9 mouse cellular contexts compared by ENCODE assay signal in genomic region chr11:87751491-87751966, GRCm38 (mm10). TPM values are rescaled to one million over a fixed set of nuclear protein-coding genes. Genes with fewer than 3 reads are reported as not detected.
DNase-seq lines count a peak whose midpoint lies in the region; ATAC-seq and TF ChIP-seq lines count a peak whose summit lies in the region.
"Had no signal": no experiment of that assay in that cellular context is flagged by ENCODE, and none has a peak within 500 bp of the region (broad histone marks: within the 10 kb centered on the region; RNA-seq: fewer than 3 reads in every experiment).

No protein-coding gene starts in this region.

- no peaks in the 10 kb centered on the region for H3K27me3 ChIP-seq in heart, embryonic 16.5 days (ENCODE audit: control insufficient read depth, insufficient read depth, low read length)
- no peaks in the 10 kb centered on the region for H3K27me3 ChIP-seq in thymus, adult 2 months (ENCODE audit: control insufficient read depth, insufficient read depth, low read length)
- H3K27me3 ChIP-seq in midbrain, postnatal 0 days (ENCODE audit: insufficient read depth, low read length): no peaks in the 10 kb centered on the region

- H3K4me3 ChIP-seq in heart, embryonic 16.5 days (ENCODE audit: low read length): peak overlapping the region; percentile 5; the same call in 1 of the 2 replicates
- H3K4me3 ChIP-seq in thymus, adult 2 months (ENCODE audit: control insufficient read depth, insufficient read depth, low read length): peak overlapping the region; percentile 61
- no peak overlapping the region for H3K4me3 ChIP-seq in midbrain, postnatal 0 days (ENCODE audit: low read depth, low read length)

- TF ChIP-seq POLR2A in thymus, adult 2 months (IDR thresholded peaks at IDR 0.05; ENCODE audit: control insufficient read depth, extremely low read depth, insufficient read depth, low read length, poor library complexity): peak; percentile 74

- peak overlapping the region; percentile 63 for H3K27ac ChIP-seq in heart, embryonic 16.5 days (ENCODE audit: low read length)
- H3K27ac ChIP-seq in thymus, adult 2 months (ENCODE audit: control insufficient read depth, insufficient read depth, low read length): peak overlapping the region; percentile 100
- no peak overlapping the region for H3K27ac ChIP-seq in midbrain, postnatal 0 days (ENCODE audit: low read depth, low read length)

- H3K4me2 ChIP-seq in heart, embryonic 16.5 days (ENCODE audit: low read depth, low read length): peak overlapping the region; percentile 33
- H3K4me2 ChIP-seq in midbrain, postnatal 0 days (ENCODE audit: low read depth, low read length, poor library complexity, severe bottlenecking): no peak overlapping the region

- H3K9me3 ChIP-seq in heart, embryonic 16.5 days (replicated peaks; ENCODE audit: control insufficient read depth, low read length): no peaks in the 10 kb centered on the region
- H3K9me3 ChIP-seq in midbrain, postnatal 0 days (ENCODE audit: low read length): no peaks in the 10 kb centered on the region

- no peak for TF ChIP-seq CTCF in thymus, adult 2 months (IDR thresholded peaks at IDR 0.05; ENCODE audit: borderline replicate concordance, control insufficient read depth, extremely low read depth, insufficient read depth, low read length, poor library complexity)
- TF ChIP-seq CTCF in midbrain, postnatal 0 days (IDR thresholded peaks at IDR 0.05): no peak

- no peaks in the 10 kb centered on the region for H3K4me1 ChIP-seq in heart, embryonic 16.5 days (ENCODE audit: control insufficient read depth, insufficient read depth, low read length)
- peaks cover 45% of the 10 kb centered on the region for H3K4me1 ChIP-seq in thymus, adult 2 months (replicated peaks; ENCODE audit: control insufficient read depth, insufficient read depth, low read length)
- H3K4me1 ChIP-seq in midbrain, postnatal 0 days (ENCODE audit: insufficient read depth, low read length): no peaks in the 10 kb centered on the region

- H3K9ac ChIP-seq in heart, embryonic 16.5 days (ENCODE audit: low read length): no peak overlapping the region
- H3K9ac ChIP-seq in midbrain, postnatal 0 days (replicated peaks; ENCODE audit: low read length, poor library complexity, severe bottlenecking): no peak overlapping the region

- intact Hi-C loops in heart, postnatal 10 days (cut with DNase I): no loop called here

- no peak for ATAC-seq in heart, embryonic 16.5 days (replicated peaks; ENCODE audit: extremely low read depth, insufficient read depth, low FRiP score)
- peak; percentile 7; the same call in 1 of the 2 replicates for ATAC-seq in common myeloid progenitor, adult 5-6 weeks (replicated peaks; ENCODE audit: low read depth, poor library complexity, severe bottlenecking)
- ATAC-seq in midbrain, postnatal 0 days (ENCODE audit: low FRiP score): no peak

- no peaks in the 10 kb centered on the region for H3K36me3 ChIP-seq in heart, embryonic 16.5 days (ENCODE audit: control insufficient read depth, insufficient read depth)
- H3K36me3 ChIP-seq in thymus, adult 2 months (ENCODE audit: control insufficient read depth, insufficient read depth, low read length): peaks cover 4% of the 10 kb centered on the region
- no peaks in the 10 kb centered on the region for H3K36me3 ChIP-seq in midbrain, postnatal 0 days (ENCODE audit: insufficient read depth, low read length)

- DNase-seq in heart, postnatal 10 days: no peak
- peak; percentile 27 for DNase-seq in lung, postnatal 10 days
- peak; percentile 86 for DNase-seq in thymus, adult 2 months
- DNase-seq in MN1 (ENCODE audit: low spot score): no peak
- no peak for DNase-seq in midbrain, postnatal 0 days (ENCODE audit: low spot score)
- no peak for DNase-seq in urinary bladder, postnatal 4 days (ENCODE audit: low spot score in 2 of 2)

- 42% methylated on average over 4 of the region's 4 CpGs for WGBS in heart, embryonic 16.5 days
- WGBS in thymus, adult 2 months: 3% methylated on average over 4 of the region's 4 CpGs
- 64% methylated on average over 4 of the region's 4 CpGs for WGBS in midbrain, postnatal 0 days

RNA-seq across cellular contexts. Expression of gene Tspoap1, which starts 8.8 kb away (rescaled TPM):
- polyA plus RNA-seq in heart, embryonic 16.5 days (2015; fragmentation: Nextera tagmentation; extraction: Ambion mirVana): 1.1 and 1.2 TPM in 2 replicates
- total RNA-seq in heart, postnatal 10 days (2021): under 1 TPM; 0.15 to 0.31 TPM
- 8.4 and 12.0 TPM in 2 replicates for total RNA-seq in common myeloid progenitor, adult 5-6 weeks (2017)
- polyA plus RNA-seq in thymus, adult 2 months (2012; rRNA removed): 25.3 and 27.9 TPM in 2 replicates
- 206 and 215 TPM in 2 replicates for total RNA-seq in midbrain, postnatal 0 days (2014; rRNA removed)
- 47.3 and 57.8 TPM in 2 replicates for polyA plus RNA-seq in midbrain, postnatal 0 days (2015; fragmentation: Nextera tagmentation; extraction: Ambion mirVana)

RNA-seq across cellular contexts. Expression of gene Supt4a, which starts 14.2 kb away (rescaled TPM):
- 100 and 111 TPM in 2 replicates for polyA plus RNA-seq in heart, embryonic 16.5 days (2015; fragmentation: Nextera tagmentation; extraction: Ambion mirVana)
- 10 to 100 TPM; 50.5 to 56.9 TPM for total RNA-seq in heart, postnatal 10 days (2021)
- 68.7 and 71.2 TPM in 2 replicates for total RNA-seq in common myeloid progenitor, adult 5-6 weeks (2017)
- 172 and 215 TPM in 2 replicates for polyA plus RNA-seq in thymus, adult 2 months (2012; rRNA removed)
- 47.8 and 55.4 TPM in 2 replicates for total RNA-seq in midbrain, postnatal 0 days (2014; rRNA removed)
- polyA plus RNA-seq in midbrain, postnatal 0 days (2015; fragmentation: Nextera tagmentation; extraction: Ambion mirVana): 122 and 128 TPM in 2 replicates

RNA-seq across cellular contexts. Expression of gene Mpo, which starts 41.9 kb away (rescaled TPM):
- 1.0 and 2.9 TPM in 2 replicates for polyA plus RNA-seq in heart, embryonic 16.5 days (2015; fragmentation: Nextera tagmentation; extraction: Ambion mirVana)
- not detected for total RNA-seq in heart, postnatal 10 days (2021)
- total RNA-seq in common myeloid progenitor, adult 5-6 weeks (2017): 1,506 and 1,797 TPM in 2 replicates
- 4.6 and 8.5 TPM in 2 replicates for polyA plus RNA-seq in thymus, adult 2 months (2012; rRNA removed)
- 0.19 TPM in 1 of 2 replicates, not detected in the other for total RNA-seq in midbrain, postnatal 0 days (2014; rRNA removed)
- polyA plus RNA-seq in midbrain, postnatal 0 days (2015; fragmentation: Nextera tagmentation; extraction: Ambion mirVana): 0.20 TPM in 1 of 2 replicates, not detected in the other
- total RNA-seq: heart, postnatal 25 days had no signal

Comparison
In these comparisons a context has a peak if more than half of its experiments do, and no peak if none do; other contexts are left out.
1. DNase-seq: peak in lung, postnatal 10 days (single experiment) and thymus, adult 2 months (single experiment); none in heart, postnatal 10 days (0 of 2), MN1 (single experiment), midbrain, postnatal 0 days (single experiment) and urinary bladder, postnatal 4 days (0 of 2).
2. RNA of gene Tspoap1, which starts 8.8 kb away (total RNA-seq): 206 to 215 TPM in midbrain, postnatal 0 days; 8.4 to 12.0 TPM in common myeloid progenitor, adult 5-6 weeks and 0.15 to 0.31 TPM in heart, postnatal 10 days; every median in the first group is over 10 times any median in the second.
3. RNA of gene Mpo, which starts 41.9 kb away (total RNA-seq): 1,506 to 1,797 TPM in common myeloid progenitor, adult 5-6 weeks; not detected in heart, postnatal 10 days and 0.19 TPM in midbrain, postnatal 0 days; every median in the first group is over 1,000 times any median in the second.